Mouse (Mus musculus) thymus, postnatal 4 days (tissue): ENCODE data around the gene Rnf169.

Source experiments
- DNase-seq: peaks from one replicate; pipeline ENCODE4 v3.0.0; 2021

Gene Rnf169

DNA sequence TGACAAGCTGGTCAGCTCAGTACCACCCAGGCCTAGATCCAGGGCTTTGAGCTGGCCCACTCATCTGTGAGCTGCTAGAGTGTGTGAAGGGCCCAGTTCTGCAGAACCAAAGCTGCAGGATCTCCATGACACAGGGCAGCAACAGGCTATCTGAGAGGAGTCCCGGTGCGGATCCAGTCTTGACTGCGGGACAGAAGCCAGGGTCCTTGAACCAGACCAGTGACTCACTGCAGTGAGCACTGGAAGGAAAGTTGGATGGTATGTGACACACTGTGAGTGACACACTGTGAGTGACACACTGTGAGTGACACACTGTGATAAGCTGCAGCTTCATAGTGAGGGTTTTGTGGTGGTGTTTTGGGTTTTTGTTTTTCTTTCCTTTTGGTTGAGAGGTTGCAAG, 35.7 kb downstream of the Rnf169 start:
- DNase-seq, result no peak

DNA sequence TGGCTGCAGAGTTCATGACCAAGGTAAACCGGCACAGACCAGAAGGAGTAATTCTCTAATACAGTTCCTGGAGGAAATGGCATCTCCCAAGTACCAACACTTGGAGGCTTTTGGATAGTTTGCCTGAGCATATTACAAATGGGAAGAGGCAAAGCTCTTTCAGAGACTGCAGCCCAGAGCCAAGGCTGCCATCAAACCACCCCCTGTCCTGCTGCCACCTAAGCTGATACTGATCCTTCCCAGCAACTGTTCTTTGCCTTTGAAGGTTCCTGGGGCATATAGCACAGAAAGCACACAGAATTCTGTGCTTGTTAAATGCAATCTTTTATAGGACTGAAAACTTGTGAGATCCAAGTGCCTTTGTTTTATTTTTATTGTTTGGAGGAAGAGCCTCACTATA, 39.6 kb downstream of the Rnf169 start:
- no peak for DNase-seq

DNA sequence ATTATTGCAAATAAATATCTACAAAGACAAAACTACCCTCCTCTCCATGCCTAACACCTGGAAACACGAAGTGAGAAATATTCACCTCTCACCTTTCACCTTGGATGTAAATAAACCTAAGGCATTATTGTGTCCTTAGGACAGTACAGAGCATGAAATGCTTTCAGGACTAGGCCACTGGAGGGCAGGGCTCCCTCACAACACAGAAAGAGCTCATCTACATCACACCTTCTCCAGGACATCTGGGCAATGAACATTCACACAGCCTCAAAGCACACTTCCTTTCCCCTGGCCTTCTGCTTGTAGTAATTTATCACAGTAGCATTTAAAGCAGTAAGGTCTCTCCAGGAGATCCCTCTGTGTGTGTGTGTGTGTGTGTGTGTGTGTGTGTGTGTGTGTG, 44.5 kb downstream of the Rnf169 start:
- peak; percentile 60 for DNase-seq

DNA sequence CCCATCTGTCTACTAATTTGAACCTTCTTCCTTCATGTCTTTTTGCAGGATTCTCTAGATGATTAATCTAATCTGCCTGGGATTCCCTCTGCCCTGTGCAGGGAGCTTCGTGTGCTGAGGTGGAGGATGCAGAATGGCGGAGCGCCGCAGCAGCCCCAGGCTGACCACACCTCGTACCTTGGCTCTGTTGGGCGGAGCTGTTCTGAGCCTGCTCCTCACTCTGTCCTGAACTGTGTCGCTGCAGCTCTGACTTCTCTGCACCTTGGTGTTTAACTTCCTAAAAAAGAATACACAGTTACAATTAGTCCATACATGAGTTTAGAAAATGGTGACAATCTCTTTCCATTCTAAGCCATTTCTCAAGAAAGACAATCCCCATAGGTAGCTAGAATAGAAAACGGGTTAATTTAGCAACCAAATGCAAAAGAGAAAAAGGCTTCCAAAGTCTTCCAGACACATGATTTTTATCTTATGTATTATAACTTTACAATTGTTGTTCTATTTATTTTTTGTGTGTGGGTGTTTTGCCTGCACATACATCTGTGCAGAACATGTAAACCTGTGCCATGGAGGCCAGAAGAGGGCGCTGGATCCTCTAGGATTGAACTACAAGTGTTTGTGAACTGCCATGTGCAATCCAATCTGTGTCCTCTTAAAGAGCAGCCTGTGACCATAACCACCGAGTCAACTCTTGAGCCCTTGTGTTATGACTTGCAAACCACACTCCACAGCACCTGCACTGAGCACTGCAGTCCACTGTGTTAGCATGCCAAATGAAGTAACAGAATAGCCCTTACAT, 53.1 kb downstream of the Rnf169 start:
- peak; percentile 91 for DNase-seq

DNA sequence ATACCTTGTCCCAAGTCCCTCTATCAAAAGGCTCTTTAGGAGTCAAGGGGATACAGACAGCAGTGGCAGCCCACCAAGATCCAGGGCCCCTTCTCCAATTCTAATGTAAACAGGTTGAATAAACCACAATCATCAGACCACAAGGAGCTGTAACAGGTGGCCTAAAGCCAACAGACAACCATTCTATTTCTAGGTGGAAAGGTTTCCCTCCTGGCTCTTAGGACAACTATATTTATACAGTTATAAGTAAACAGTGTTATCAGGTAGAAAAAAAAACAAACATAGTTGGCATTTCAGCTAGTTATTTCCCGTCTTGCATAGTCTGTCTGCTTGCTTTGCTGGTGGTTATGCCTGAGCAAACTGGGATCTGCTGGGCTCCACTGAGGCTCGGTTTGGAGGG, 59.8 kb downstream of the Rnf169 start:
- no peak for DNase-seq

DNA sequence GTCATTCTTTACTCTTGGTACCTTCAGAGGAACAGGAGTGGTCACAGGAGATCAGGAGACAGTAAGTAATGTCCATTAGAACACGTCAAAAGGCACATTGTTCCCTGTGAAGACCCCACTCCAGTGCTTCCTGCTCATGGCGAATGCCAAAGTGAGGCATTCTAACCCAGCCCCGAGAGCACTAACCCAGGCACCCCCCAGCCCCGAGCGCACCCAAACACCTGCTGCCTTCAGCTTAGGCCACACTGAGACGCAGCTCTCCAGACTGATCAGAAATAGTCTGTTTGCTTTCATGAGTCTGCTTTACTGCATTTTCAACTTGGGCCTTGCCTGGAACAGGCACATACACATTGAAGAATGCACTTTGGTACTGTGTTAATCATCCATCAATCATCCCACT, 60.3 kb downstream of the Rnf169 start:
- DNase-seq, result peak; percentile 79

DNA sequence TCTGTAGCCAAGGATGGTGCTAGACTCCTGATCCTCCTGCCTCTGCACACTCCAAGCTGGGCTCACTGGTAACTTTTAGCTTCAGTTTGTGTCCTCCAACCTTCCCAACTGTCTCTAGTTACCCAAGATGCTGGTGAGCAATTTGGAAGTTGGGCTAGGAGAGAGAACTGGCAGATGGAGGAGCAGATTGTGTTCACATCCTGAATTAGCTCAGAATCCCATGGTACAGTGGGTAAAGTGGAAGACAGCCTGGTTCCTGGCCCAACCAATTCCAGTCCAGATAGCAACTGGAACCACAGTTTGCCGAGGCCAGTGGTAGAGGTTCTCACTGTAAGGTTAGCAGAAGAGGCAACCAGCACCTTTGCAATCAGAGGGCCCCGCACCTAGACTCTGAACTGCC, 61.1 kb downstream of the Rnf169 start:
- DNase-seq, result peak; percentile 14

DNA sequence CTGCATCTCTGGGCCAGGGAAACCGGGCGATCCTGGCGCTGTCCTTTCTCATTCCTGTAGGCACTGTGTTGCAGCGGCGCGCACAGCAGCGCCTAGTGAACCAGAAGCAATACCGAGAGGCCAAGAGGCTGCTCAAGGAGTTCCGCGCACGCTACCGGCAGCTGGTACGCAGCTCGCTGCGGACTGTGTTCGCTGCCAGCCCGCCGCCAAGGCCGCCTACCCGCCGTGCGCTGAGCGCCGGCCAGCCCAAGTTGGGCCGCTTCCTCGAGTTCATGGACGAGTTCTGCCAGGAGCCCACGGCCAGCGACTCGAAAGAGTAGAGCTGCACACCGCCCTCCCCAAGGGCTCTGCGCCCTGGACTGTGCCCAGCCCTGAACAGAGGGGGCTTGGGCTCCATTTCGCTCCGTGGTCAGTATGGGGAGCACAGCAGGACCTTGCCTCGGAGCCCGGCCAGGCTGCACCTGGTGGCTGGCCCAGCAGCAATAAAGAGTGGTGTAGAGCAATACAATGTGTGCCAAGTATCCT, 62.9 kb downstream of the Rnf169 start:
- peak; percentile 73 for DNase-seq

DNA sequence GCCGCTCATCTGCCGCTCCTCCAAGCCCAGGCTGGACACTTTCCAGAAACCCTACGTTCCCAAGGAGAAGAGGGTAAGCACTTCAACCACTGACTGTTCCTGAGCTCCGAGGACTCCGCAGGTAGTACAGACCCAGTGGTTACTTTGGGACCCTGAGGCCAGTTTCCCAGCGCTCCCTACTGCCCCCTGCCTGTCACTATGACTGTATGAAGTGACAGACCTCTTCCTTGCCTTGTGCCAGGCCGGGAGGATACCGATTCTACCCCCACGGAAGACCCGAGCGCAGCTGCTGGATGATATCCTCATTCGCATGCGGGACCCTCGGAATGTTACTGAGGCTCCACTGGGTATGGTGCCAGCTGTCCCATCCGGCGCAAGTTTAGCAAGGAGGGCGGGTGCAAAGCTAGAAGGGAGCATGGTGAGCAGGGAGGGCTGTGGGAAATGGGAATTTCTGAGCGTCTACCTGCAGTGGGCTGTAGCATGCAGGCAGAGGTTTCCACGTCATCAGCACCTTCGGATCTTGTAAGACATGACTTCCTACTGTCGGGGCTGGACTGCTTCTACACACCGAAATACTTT, 63.4 kb downstream of the Rnf169 start:
- DNase-seq, result peak; percentile 91

DNA sequence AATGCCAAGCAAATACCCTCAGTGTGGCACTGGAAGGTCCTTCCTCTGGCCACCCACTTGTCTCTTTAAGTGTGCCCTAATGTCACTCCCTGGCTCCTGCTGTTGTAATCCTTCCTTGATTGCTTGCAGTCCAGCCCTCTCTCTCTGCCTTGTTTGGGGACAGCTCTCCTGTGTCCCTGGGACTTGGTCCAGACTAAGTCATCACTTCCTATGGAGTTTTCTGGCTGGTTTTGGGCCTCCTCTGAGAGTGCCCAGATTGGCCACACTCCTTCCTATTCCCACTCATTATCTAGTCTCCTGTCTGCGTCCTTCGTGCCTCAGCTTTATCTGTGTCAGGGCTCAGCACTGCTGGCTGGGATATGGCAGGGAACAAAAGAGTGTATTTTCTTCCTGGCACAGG, 64.7 kb downstream of the Rnf169 start:
- peak; percentile 32 for DNase-seq

DNA sequence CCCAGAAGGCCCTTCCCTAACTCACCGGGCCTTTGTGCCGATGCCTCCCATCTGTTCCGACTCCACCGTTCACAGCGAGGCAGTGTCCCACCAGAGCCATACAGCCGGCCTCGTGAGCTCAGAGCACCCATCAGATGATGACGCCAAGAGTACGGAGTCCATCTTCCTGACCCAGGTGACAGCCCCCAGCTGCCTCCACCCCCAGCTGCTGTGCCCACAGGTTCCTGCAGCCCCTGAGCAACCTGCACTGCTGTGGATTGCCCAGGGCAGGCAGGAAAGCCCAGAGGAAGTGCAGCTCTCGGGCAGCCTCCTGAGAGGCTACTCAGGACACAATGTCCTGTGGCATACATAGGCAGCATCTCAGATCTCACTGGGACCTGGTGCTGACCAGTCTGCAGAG, 65.9 kb downstream of the Rnf169 start:
- DNase-seq, result peak; percentile 56

DNA sequence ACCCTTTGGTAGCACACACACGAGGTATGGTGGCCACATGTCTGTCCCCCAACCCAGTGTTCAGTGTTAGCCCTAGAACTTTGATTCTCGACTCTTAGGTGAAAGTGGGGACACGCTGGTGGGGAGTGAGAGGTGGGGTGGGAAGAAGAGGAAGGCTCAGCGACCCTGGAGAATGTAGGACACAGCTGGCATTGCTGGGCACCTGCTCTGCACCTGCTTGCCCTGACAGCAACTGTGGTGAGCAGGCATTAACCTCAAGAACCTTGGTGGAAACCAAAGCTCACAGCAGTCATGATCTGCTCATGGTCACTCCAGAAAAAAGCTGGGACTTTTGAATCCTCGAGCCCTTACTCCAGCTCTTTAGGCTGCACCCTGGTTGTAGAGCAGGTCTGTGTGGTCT, 69.2 kb downstream of the Rnf169 start:
- peak; percentile 74 for DNase-seq

DNA sequence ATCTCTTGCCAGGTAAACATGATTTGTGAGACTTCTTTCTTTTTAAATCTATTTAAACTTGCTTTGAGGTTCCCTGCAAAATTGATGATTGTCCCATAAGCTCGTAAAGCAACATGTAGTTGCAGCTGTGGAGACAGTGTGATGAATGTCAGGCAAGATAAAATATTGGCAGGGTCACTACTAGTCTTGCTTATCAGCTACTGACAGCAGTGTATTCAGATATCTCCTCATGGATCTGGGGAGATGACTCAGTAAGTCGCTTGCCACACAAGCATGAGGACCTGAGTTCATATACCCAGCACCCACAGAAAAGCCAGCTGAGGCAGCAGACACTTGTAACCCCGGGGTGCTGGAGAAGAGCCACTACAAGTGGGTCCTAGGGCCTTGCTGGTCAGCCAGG, 72.8 kb downstream of the Rnf169 start:
- DNase-seq, result no peak

DNA sequence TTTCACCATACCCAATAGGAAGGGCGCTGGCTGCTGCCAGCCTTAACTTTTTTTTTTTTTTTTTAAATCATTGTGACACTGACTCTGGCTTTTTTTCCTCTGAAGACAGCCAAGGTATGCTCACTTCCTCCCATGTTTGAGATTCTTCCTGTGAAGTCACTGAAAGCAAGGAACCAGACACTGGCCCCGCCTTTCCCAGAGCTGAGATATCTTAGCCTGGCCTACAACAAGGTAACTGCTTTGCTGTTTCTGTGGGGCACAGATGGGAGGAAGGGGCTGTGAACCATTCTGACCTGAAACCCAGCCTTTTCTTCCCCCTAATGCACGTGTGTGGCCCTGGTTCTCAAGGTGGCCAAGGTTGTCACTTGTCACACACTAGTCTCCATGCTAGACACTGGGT, 73.9 kb downstream of the Rnf169 start:
- DNase-seq, result peak; percentile 59

DNA sequence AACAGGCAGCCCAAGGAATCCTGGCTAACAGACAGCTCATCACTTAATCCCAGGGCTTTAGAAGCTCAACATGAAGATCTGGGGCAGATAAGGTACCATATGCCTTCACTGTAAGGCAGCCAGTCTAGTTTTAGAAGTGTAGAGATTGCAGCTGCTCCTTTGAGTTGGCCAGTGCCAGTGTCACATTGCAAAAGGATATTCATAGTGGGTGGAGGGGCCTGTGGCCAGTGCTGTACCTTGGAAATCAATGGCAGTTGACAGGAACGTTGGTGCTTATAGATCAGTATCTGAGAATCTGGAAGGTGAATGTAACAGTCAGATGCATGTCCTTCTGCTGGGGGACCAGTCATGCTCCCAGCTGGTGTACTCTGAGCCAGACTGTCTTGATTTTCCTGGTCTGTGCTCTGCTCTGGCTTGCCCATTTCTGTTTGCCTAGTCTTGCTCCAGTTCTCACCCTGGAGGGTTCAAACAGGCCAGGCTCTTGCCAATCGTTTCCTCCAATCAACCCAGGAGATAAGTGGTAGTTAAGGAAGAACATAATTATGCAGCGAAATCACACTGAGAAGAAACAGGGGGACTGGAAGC, 75.7 kb downstream of the Rnf169 start:
- DNase-seq, result no peak

DNA sequence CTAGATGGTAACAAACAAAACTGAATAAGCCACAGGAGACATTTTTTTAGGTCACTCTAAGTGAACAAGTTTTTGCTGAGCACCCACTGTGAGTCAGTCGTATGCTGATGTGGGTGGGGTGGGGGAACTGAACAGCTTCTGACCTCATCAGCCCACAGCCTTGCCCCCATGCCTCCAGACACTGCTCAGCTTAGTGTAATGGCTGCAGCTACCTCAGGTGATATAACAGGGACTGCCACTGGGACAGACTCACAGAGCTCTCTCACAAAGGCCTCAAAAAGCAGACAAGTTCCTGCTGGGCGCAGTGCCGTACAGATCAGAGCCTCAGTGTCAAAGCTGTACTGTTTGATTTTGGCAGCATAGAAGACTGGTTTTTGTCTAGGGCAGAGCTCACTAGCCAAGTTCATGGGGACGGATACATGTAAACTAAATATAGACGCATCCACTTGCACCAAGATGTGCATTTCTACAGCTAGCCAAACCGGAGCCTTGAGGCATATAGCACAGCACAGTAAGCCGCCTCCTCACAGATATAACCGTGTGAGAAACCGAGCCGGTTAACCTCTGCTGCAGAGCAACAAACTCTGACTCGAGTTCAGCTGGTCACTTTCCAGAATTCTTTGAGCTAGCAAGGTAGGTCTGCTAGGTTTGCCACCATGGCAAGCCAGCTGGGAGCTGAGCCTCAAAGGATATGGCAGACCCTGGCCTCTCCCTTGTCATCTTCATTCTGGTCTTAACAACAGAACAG, 77.2 kb downstream of the Rnf169 start:
- peak; percentile 61 for DNase-seq

DNA sequence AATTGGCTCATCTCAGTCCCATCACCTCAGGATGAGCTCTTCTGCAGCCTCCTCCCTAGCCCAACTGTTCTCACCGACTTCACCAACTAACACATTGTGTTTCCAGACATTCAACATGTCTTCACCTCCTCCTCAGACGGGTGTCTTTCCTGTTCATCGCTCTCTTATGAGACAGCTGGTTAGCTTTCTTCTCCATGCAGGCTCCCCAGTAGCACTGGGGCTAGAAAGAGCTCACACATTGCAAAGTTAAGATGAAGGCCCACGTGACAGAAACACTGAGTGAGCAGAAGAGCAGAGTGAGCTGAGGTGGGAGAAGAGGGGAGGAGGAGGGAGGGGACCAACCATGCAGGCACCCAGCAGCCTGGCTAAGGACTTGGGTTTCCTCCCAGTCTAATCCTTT, 78.0 kb downstream of the Rnf169 start:
- peak; percentile 69 for DNase-seq

DNA sequence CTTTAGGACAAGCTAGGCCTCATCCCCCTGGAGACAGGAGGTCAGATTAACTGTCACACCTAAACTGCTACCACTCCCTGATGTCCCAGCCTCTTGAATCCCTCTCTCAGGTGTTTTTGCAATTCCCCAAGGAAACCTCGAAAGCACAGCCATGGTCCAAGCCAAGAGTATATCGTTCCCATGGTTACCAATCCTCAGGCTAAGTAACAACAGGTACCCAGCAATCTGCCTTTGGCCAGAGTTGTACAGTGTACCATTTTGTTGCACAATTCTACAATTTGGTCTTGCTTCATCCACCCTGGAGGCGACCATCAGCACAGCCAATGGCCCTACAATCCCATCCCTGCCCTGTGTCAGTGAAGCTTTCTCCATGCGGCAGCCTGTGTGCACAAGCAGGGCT, 83.3 kb downstream of the Rnf169 start:
- DNase-seq, result peak; percentile 7

DNA sequence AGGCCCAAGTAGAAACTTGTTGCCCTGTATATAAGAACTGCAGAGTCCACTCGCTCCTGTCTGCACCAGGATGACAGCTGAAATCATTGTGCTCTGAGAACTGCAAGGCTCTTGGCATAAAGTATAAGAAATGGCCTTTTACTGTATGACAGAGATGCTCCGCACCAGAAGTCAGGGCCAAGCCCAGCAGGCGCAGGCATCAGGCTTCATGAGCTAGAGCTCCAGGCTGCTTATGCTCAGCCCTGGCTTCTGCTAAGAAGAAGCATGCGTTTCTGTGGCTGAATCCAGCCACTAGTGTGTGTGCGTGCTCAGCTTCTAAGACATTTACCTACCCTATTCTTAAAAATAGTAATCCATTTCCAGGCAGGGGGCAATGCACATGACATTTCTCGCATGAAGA, 85.8 kb downstream of the Rnf169 start:
- peak; percentile 43 for DNase-seq

DNA sequence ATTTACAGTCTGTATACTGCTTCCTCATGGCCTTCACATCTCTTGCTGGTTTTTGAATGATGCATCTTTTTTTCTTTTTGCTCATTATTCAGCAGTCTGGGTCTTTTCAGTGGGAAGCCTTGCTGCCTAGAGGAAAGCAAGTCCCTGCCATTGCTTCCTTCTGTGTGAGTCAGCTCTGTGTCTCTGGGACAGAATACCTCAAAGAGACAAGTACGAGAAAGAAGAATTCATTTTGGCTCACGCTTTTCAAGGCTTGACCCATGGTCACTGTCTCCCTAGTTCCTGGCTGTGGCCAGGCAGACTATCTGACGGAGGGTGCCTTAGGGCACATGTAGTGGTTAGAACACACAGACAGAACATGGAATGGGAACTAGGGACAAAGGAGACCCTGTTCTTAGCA, 86.3 kb downstream of the Rnf169 start:
- DNase-seq, result no peak

DNA sequence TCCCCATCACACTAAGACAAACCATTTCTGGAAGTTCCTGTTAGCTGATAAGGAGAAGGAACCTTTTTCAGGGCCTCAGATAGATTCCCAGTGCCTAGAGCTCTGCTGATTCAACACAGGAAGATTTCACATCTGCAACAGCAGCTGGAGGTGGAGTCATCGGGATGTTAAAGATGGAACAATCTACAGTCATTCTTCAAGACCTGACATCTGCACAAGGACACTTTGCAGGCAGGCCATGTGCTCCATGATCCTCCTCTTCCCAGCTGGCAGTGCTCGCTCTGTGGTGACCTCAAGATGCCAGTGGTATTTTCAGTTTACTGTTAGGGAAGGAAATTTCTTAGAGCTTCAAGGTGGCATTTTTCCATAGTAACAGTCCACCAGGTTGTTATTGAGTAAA, 87.9 kb downstream of the Rnf169 start:
- DNase-seq, result peak; percentile 18

DNA sequence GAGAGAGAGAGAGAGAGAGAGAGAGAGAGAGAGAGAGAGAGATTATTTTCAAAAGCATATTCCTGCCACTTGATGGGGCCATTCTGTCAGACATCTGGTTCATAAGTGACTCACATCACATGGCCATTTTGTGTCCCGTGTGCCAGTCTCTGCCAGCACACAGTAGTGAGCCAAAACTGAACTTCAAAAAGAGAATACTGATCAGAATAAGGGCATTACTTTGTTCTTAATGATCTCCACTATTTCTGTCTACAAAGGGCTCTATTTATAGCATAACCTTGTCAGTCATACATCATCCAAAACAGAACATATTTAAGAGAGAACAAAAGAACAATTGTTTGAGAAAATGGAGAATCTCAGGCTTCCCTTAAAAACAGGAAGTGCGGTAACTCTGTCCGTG, 88.8 kb downstream of the Rnf169 start:
- peak; percentile 32 for DNase-seq

DNA sequence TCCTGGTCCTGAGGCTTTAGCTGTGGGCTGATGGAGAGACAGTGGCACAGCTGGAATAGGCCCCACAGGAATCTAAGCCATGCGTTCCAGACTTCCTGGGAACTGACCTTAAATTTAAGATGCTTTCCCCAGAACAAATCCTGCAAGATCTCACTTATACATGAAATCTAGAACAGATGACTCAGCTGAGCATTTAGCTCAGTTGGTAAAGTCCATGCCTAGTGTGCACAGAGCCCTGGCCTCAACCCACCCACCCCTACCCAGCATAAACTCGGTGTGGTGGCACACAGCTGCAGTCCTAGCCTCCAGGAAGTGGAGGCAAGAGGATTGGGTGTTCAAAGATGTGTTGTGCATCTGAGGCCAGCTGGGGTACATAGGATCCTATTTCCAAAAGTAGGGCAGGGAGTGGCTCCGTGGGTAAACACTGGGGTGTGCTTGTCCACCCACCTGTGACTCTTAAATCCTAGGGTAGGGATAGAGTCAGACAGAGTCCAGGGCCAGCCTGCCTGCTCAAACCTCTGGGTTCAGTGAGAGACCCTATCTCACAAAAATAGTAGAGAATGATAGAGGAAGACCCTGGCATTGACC, 90.0 kb downstream of the Rnf169 start:
- peak; percentile 66 for DNase-seq
